ENCODE assay signal across 29 mouse cellular contexts in the genomic region with DNA sequence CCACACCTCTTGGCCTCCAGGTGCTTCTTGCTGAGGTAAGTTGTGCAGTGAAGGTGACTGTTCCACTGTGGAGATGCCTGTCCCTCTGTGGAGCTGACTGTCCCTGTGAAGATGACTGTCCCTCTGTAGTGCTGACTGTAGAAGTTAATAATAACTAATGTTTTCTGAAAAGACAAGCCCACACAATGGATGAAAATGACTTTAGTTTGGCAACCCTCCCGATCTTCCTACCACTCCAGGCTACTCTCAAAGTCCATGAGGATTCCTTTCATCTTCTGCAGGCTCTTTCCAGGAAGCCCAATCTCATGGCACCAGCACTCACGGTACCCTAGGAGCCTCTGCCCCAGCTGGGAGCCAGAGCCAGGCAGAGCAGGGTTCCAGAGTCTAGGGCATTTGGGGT. TPM values are rescaled to one million over a fixed set of nuclear protein-coding genes. Genes with fewer than 3 reads are reported as not detected.
"Had no signal": no experiment of that assay in that cellular context is flagged by ENCODE, and none has a peak within 500 bp of the region (broad histone marks: within the 10 kb centered on the region; RNA-seq: fewer than 3 reads in every experiment).

No protein-coding gene starts in this region.

- H3K27me3 ChIP-seq: embryonic facial prominence, embryonic 12.5 days; forebrain, embryonic 12.5 days; forebrain, embryonic 13.5 days; forebrain, embryonic 15.5 days had no signal

- DNase-seq: cerebellum, adult 2 months; cerebellum, adult 8-10 months; cerebellum, adult 9-10 months; cerebellum, adult 9-11 months; cerebellum, postnatal 14 days; cerebellum, postnatal 25 days; cerebellum, postnatal 36 days; embryo, embryonic 11 days; forebrain, postnatal 0 days; gastrocnemius, adult 2 months; gastrocnemius, postnatal 10 days; gastrocnemius, postnatal 14 days; gastrocnemius, postnatal 25 days; gastrocnemius, postnatal 36 days; heart, adult 11 months; heart, adult 18-20 months had no signal

- H3K9me3 ChIP-seq: embryonic facial prominence, embryonic 10.5 days; embryonic facial prominence, embryonic 12.5 days; embryonic facial prominence, embryonic 13.5 days; embryonic facial prominence, embryonic 15.5 days; forebrain, embryonic 10.5 days; forebrain, embryonic 12.5 days; forebrain, embryonic 13.5 days; forebrain, embryonic 15.5 days had no signal

- H3K4me3 ChIP-seq: embryonic facial prominence, embryonic 10.5 days; embryonic facial prominence, embryonic 12.5 days; embryonic facial prominence, embryonic 13.5 days; embryonic facial prominence, embryonic 15.5 days; erythroblast, embryonic 14.5 days; forebrain, embryonic 10.5 days; forebrain, embryonic 12.5 days; forebrain, embryonic 13.5 days; forebrain, embryonic 15.5 days; gastrocnemius, adult 2 months had no signal

- H3K36me3 ChIP-seq: embryonic facial prominence, embryonic 10.5 days; embryonic facial prominence, embryonic 12.5 days; embryonic facial prominence, embryonic 13.5 days; embryonic facial prominence, embryonic 15.5 days; forebrain, embryonic 10.5 days; forebrain, embryonic 12.5 days; forebrain, embryonic 15.5 days had no signal

- ATAC-seq: forebrain, embryonic 13.5 days; forebrain, embryonic 14.5 days; forebrain, embryonic 15.5 days; forebrain, embryonic 16.5 days; forebrain, postnatal 0 days had no signal

- H3K9ac ChIP-seq: embryonic facial prominence, embryonic 12.5 days; embryonic facial prominence, embryonic 13.5 days; embryonic facial prominence, embryonic 15.5 days; forebrain, embryonic 12.5 days; forebrain, embryonic 13.5 days; forebrain, embryonic 15.5 days; forebrain, postnatal 0 days had no signal

- H3K4me1 ChIP-seq: embryonic facial prominence, embryonic 15.5 days had no signal

- H3K4me2 ChIP-seq: embryonic facial prominence, embryonic 12.5 days; embryonic facial prominence, embryonic 13.5 days; embryonic facial prominence, embryonic 15.5 days; forebrain, embryonic 12.5 days; forebrain, embryonic 13.5 days; forebrain, embryonic 15.5 days had no signal

- H3K27ac ChIP-seq: embryonic facial prominence, embryonic 10.5 days; embryonic facial prominence, embryonic 12.5 days; embryonic facial prominence, embryonic 13.5 days; embryonic facial prominence, embryonic 15.5 days; forebrain, embryonic 10.5 days; forebrain, embryonic 12.5 days; forebrain, embryonic 13.5 days; forebrain, embryonic 15.5 days; gastrocnemius, adult 2 months had no signal

RNA-seq across cellular contexts. Expression of a gene that starts 37.7 kb away (rescaled TPM):
- polyA plus RNA-seq: cortical plate, adult 2 months; erythroblast, embryonic 14.5 days; forebrain, embryonic 11.5 days; forebrain, embryonic 12.5 days; forebrain, embryonic 14.5 days; forebrain, embryonic 16.5 days; forebrain, postnatal 0 days had no signal
